Mouse (Mus musculus) neural tube, embryonic 10.5 days (tissue): ENCODE results near the gene Cda.

Experiments used
- DNase-seq: peaks from one replicate; pipeline ENCODE4 v3.0.0-alpha.2; 2017; ENCODE audit warnings: low spot score; ENCODE audit errors: extremely low spot score

Cda gene

GRCm38 (mm10) chr4:138367641-138368497 is at the start of gene Cda:
Cda (minus strand) TSS chr4:138367992.
- DNase-seq: peak; percentile 69

GRCm38 (mm10) chr4:138416414-138416813 is 48.6 kb upstream of the Cda start:
- DNase-seq: no peak

- DNase-seq: no peak
Measured at GRCm38 (mm10) chr4:138415991-138416390, 48.2 kb upstream of the Cda start.

GRCm38 (mm10) chr4:138414725-138415124 is 46.9 kb upstream of the Cda start:
- no peak for DNase-seq

DNA sequence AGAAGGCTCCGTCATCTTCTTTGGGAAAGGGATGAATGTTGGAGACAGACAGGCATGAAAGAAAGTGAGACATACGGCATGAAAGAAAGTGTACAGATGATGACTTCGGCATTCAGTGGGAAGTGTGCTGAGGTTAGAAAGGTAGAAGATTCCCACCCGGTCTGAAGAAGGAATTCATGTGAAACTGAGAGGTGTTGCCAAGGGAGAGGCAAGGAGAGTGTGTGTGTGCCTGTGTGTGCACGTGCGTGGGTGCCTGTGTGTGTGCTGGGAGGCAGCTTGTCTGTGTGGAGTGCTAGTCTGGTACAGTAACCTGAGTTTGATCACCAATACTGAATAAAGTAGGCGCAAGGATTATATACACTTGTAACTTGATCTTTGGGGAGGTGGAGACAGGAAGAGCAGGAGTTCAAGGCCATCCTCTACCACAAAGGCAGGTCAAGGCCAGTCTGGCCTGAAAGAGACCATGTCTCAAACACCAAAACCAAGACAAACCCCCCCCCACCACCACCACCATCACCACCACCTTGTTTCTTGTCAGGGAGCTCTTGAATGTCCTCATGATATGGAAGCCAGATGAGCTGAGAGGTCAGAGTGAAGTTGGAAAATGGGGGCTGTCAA is 43.8 kb upstream of the Cda start:
- no peak for DNase-seq

DNA sequence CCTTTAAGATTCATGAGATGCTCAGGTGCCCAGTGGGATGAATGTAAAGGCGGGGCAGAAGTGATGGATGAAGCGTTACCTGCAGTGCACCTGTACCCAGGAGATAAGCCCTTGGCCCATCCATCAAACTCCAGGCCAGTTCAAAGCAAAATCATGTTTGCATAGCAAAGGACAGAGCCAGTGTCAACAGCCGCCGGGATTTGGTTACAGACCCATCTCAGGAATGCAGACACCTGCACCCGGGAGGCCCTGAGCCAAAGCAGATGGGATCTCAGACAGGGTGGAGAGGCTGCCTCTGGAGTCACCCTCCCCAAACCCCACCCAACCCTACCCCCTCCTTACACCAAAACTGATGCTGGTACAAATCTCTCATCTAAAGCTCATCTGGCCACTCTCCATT is 43.2 kb upstream of the Cda start:
- DNase-seq: no peak

- DNase-seq: no peak
Measured at GRCm38 (mm10) chr4:138407479-138408194, 39.8 kb upstream of the Cda start.

GRCm38 (mm10) chr4:138404806-138405205 is 37.0 kb upstream of the Cda start:
- peak; percentile 50 for DNase-seq

DNA sequence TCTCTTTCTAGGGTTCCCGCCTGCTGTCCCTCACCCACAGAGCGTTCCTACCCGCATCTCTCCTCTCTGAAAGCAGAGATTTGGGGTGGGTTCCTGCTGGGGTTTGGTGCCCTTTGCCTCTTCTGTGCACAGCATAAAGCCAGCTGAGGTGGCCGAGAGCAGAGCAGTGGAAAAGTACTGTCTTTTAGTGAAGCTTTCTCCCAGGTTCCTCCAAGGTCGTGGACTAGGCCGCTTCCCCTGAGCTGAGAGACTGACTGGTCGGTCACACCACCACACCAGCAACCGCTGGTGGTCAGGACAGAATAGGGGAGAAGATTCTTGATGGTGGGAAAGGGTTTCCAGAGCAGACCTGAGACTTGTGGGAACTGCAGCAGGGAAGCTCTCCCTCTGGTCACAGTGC is 28.9 kb upstream of the Cda start:
- DNase-seq: no peak

GRCm38 (mm10) chr4:138395971-138396645 is 28.3 kb upstream of the Cda start, which contains the start of gene Fam43b:
Fam43b (minus strand) TSS chr4:138396528.
- no peak for DNase-seq

DNA sequence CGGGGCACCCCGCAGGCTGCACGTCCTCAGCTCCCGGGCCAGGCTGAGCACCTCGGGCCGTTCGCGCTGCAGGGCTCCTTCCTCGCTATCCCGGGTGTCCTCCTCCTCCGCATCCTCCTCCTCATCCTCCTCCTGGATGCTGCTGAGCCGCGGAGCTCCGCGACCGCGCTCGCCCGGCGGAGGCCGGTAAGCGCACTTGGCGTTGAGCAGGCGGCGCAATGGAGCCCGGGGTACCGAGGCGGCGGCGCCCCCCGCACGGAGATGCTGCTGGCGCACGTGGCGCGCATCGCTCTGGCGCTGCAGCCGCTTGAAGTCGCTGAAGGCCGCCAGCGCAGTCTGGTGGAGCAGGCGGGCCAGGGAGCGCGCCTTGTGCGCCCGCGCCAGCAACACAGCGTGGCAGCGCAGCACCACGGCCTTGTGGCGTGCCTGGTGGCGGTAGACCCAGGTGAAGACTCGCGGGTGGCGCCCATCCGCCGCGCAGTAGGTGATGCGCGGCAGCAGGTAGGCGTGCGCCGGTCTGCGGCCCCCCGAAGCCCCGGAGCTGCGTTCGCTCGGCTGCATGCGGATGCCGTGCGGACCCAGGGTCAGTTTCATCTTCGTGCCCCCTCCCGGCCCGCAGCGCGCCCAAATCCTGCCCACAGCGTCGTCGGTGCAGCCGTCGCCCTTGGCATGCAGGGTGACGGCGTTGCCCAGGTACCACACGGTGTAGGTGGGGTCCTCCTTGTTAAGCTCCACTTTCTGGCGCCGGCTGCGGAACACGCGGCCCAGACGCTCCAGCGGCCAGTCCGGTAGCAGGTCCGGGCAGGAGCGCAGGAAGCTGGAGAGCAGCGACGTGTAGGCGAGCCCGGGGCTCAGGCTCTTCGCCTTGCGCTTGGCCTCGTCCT is 27.5 kb upstream of the Cda start:
- DNase-seq: peak; percentile 58

- no peak for DNase-seq
Measured at GRCm38 (mm10) chr4:138393703-138394102, 25.9 kb upstream of the Cda start.

DNA sequence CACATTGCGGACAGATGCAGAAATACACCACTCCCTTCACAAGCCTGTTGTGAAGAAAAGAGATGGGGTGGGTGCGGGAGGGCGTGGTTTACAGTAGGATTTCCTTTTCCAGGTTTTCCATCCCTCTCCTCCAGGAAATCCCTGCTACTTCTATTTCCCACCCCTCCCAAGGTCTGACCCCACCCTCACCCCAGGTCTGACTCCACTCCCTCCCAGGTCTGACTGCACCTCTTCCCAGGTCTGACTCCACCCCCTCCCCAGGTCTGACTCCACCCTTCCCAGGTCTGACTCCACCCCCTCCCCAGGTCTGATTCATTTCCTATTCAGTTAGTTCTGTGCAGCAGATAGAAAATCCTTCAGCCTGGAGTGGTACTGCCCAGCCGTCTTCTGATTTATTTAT is 16.0 kb upstream of the Cda start:
- no peak for DNase-seq

DNA sequence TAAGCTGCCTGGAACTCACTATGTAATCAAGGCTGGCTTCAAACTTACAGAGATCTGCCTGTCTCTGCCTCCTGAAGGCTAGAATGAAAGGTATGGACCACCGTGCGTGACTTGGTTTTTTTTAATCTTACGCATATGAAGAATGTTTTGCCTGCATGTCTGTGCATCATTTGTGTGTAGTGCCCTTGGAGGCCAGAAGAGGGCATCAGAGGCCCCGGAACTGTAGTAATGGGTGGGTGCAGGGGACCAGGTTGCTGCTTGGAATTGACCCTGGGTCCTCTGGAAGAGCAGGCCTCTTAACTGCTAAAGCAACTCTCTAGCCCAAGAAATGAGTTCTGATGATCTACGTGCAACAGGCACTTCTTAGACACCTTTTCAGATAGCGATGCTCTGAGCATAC is 14.7 kb upstream of the Cda start:
- no peak for DNase-seq

- DNase-seq: no peak
Measured at GRCm38 (mm10) chr4:138380132-138380689, 12.4 kb upstream of the Cda start.

- peak; percentile 55 for DNase-seq
Measured at GRCm38 (mm10) chr4:138379091-138379840, 11.5 kb upstream of the Cda start.

- DNase-seq: peak; percentile 44
Measured at GRCm38 (mm10) chr4:138377526-138377925, 9.7 kb upstream of the Cda start.

- no peak for DNase-seq
Measured at GRCm38 (mm10) chr4:138375117-138375516, 7.3 kb upstream of the Cda start.

- DNase-seq: no peak
Measured at GRCm38 (mm10) chr4:138370996-138371516, 3.3 kb upstream of the Cda start.
